Mouse (Mus musculus) myocyte (in vitro differentiated cells): ENCODE results near the gene Fkbp5. TPM values are rescaled to one million over a fixed set of nuclear protein-coding genes. Genes with fewer than 3 reads are reported as not detected.

Experiments
- H3K27me3 ChIP-seq: one replicate; pipeline ENCODE4 v1.6.1; 2011; ENCODE audit not compliant: control insufficient read depth, insufficient read depth, insufficient read length
- H3K36me3 ChIP-seq: one replicate; pipeline ENCODE4 v1.6.1; 2011; ENCODE audit not compliant: control insufficient read depth, insufficient read depth
- H3K4me2 ChIP-seq: one replicate; pipeline ENCODE4 v1.6.1; 2011; ENCODE audit warnings: low read depth, control low read depth
- H3K4me3 ChIP-seq: one replicate; pipeline ENCODE4 v1.5.1; 2011; ENCODE audit warnings: mild to moderate bottlenecking, control low read depth, moderate library complexity
- H3K79me2 ChIP-seq: one replicate; pipeline ENCODE4 v1.6.1; 2011; ENCODE audit not compliant: control insufficient read depth, insufficient read depth
- H3ac ChIP-seq: one replicate; pipeline ENCODE4 v1.6.1; 2011; ENCODE audit not compliant: control insufficient read depth, insufficient read length
- CEBPB ChIP-seq: IDR thresholded peaks from 2 replicates; pipeline ENCODE4 v1.6.1; 2011; ENCODE audit warnings: mild to moderate bottlenecking, moderate library complexity; ENCODE audit not compliant: poor library complexity, insufficient read depth, severe bottlenecking
- E2F4 ChIP-seq: IDR thresholded peaks from one replicate; pipeline ENCODE4 v1.6.1; 2011; ENCODE audit warnings: mild to moderate bottlenecking, control low read depth, moderate library complexity; ENCODE audit not compliant: insufficient read depth
- MAX ChIP-seq: IDR thresholded peaks from one replicate; pipeline ENCODE4 v1.6.1; 2011; ENCODE audit warnings: low read depth, mild to moderate bottlenecking, control low read depth
- MYOD1 ChIP-seq, 3 experiments: IDR thresholded peaks; one replicate each; pipeline ENCODE4 v1.6.1; 2011; ENCODE audit warnings: control low read depth in 2 of 3, low read depth in 2 of 3, mild to moderate bottlenecking in 2 of 3, moderate library complexity in 1 of 3; ENCODE audit not compliant: insufficient read length in 2 of 3, control insufficient read depth in 1 of 3
- MYOG ChIP-seq, 3 experiments: IDR thresholded peaks; one replicate each; pipeline ENCODE4 v1.6.1; 2011; ENCODE audit warnings: control low read depth in 2 of 3, low read depth in 2 of 3, mild to moderate bottlenecking in 2 of 3; ENCODE audit not compliant: insufficient read length in 2 of 3, control insufficient read depth in 1 of 3, insufficient read depth in 1 of 3
- POLR2A ChIP-seq: IDR thresholded peaks from one replicate; pipeline ENCODE4 v1.6.1; 2011; ENCODE audit warnings: low read depth, mild to moderate bottlenecking, control low read depth, moderate library complexity; ENCODE audit not compliant: insufficient read length
- POLR2AphosphoS2 ChIP-seq: IDR thresholded peaks from one replicate; pipeline ENCODE4 v1.6.1; 2011; ENCODE audit warnings: low read depth, control low read depth; ENCODE audit not compliant: insufficient read length
- REST ChIP-seq: IDR thresholded peaks from one replicate; pipeline ENCODE4 v1.6.1; 2011; ENCODE audit warnings: mild to moderate bottlenecking, control low read depth, moderate library complexity; ENCODE audit not compliant: insufficient read depth, insufficient read length
- SRF ChIP-seq: IDR thresholded peaks from one replicate; pipeline ENCODE4 v1.6.1; 2011; ENCODE audit warnings: low read depth; ENCODE audit not compliant: control insufficient read depth, insufficient read length
- TCF12 ChIP-seq: IDR thresholded peaks from one replicate; pipeline ENCODE4 v1.6.1; 2011; ENCODE audit warnings: mild to moderate bottlenecking, control low read depth; ENCODE audit not compliant: poor library complexity, insufficient read depth, severe bottlenecking
- TCF3 ChIP-seq: IDR thresholded peaks from one replicate; pipeline ENCODE4 v1.6.1; 2011; ENCODE audit warnings: low read depth, control low read depth; ENCODE audit not compliant: insufficient read length
- USF1 ChIP-seq: IDR thresholded peaks from one replicate; pipeline ENCODE4 v1.6.1; 2011; ENCODE audit warnings: low read depth, mild to moderate bottlenecking, control low read depth, moderate library complexity
- polyA plus RNA-seq: library from polyadenylated mRNA; unstranded; fragments of >200 nt; fragmentation: generic; extraction: Trizol; gene quantifications from one replicate; pipeline ENCODE4 v1.2.1, GENCODE M21; 2012; ENCODE audit warnings: missing spikeins

Fkbp5 gene
- 11.6 TPM for polyA plus RNA-seq

DNA sequence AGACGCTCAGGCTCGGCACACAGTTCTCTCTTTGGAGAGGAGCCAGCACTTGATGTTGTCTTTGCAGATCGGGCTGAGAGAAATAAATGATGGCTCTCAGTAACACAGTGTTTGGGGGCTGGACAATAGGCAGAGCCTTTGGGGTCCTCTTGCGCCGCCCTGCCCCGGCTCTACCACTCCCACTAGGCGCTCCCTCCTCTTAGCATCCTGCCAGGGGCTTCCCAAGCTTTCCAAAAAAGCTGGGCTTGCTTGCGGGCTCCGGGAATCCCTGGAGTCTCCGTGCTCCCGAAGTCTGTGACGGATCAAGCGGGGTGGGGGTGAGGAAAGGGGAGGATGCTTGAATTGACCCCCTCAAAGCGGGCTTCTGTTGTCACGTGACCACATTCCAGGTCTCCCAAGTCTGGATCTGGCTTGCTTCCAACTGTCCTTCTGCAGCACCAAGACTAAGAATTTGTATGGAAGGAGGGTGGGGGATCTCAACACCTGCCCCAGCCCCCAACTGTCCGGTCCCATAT, at the start of gene Fkbp5:
Gene Fkbp5 (minus strand): TSS at position 87 of the 515 bp plus-strand sequence.
- Histone ChIP-seq H3ac (no peak within 1 kb of the TSS), H3K4me3 (no peak within 1 kb of the TSS), H3K4me2 (peak within 1 kb of the TSS; percentile 96), H3K27me3 (no peaks in the 10 kb centered on the region), H3K36me3 (no peaks in the 10 kb centered on the region), H3K79me2 (no peaks in the 10 kb centered on the region)
- no peak for TF ChIP-seq MYOG (IDR thresholded peaks at IDR 0.05; ENCODE audit: control insufficient read depth in 1 of 3, insufficient read depth in 1 of 3, insufficient read length in 2 of 3, low read depth in 2 of 3)
- TF ChIP-seq TCF3, result no peak
- peak; percentile 60 for TF ChIP-seq USF1

DNA sequence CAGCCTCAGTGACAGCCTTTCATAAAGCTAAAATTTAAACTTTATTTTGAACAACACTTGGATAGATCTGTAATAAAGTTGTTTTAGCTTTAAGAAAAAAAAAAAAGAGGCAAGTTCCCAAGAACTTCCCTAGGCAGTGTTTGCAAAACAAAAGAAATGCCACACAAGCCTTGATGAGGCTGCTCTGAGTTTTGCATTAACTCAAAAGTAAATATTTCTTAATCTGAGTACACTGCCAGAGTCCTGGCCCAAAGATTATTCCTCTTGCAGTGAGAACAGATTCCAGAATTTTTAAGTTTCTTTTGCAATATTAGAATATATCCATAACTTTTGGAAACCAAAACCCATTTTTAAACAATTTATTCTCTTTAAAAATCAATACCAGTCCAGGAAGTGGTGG, 47.9 kb upstream of the Fkbp5 start:
- TF ChIP-seq MYOG (IDR thresholded peaks at IDR 0.05; ENCODE audit: control insufficient read depth in 1 of 3, insufficient read depth in 1 of 3, insufficient read length in 2 of 3, low read depth in 2 of 3) (no peak), POLR2A (no peak), TCF12 (no peak), TCF3 (no peak), POLR2AphosphoS2 (no peak), MAX (no peak), MYOD1 (IDR thresholded peaks at IDR 0.05; ENCODE audit: control insufficient read depth in 1 of 3, insufficient read length in 2 of 3, low read depth in 2 of 3) (no peak), USF1 (no peak), E2F4 (no peak), SRF (no peak), CEBPB (no peak), REST (no peak)
- Histone ChIP-seq H3K4me3 (no peak overlapping the region), H3ac (no peak overlapping the region), H3K79me2 (no peaks in the 10 kb centered on the region), H3K4me2 (no peak overlapping the region), H3K27me3 (peaks cover 22% of the 10 kb centered on the region), H3K36me3 (no peaks in the 10 kb centered on the region)

DNA sequence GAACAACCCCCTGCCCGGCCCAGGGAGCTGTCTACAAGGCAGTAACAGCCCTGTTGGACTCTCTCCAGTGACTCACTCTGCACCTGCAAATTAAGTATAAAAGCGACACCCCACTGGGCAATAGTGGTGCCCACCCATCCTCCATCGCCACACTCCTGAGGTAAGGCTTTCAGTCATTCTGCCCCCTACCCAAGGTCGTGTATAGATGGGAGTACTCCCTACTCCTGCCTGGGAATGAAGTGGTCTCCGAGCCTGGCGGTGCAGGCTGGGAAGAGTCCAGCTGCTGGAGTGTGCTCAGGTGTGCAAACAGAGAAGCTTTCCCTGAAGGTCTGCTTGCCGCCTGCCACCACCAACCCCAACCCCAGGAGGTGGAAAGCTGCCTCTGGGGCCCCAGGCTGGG, 44.3 kb upstream of the Fkbp5 start:
- Histone ChIP-seq H3K4me2 (no peak overlapping the region), H3K27me3 (peaks cover 30% of the 10 kb centered on the region), H3K4me3 (no peak overlapping the region), H3K79me2 (no peaks in the 10 kb centered on the region), H3ac (no peak overlapping the region), H3K36me3 (no peaks in the 10 kb centered on the region)
- TF ChIP-seq TCF3 (no peak), USF1 (no peak), MYOG (IDR thresholded peaks at IDR 0.05; ENCODE audit: control insufficient read depth in 1 of 3, insufficient read depth in 1 of 3, insufficient read length in 2 of 3, low read depth in 2 of 3) (no peak), POLR2A (no peak), TCF12 (no peak), MAX (no peak), E2F4 (no peak), CEBPB (no peak), POLR2AphosphoS2 (no peak), SRF (no peak), REST (no peak), MYOD1 (IDR thresholded peaks at IDR 0.05; ENCODE audit: control insufficient read depth in 1 of 3, insufficient read length in 2 of 3, low read depth in 2 of 3) (no peak)

DNA sequence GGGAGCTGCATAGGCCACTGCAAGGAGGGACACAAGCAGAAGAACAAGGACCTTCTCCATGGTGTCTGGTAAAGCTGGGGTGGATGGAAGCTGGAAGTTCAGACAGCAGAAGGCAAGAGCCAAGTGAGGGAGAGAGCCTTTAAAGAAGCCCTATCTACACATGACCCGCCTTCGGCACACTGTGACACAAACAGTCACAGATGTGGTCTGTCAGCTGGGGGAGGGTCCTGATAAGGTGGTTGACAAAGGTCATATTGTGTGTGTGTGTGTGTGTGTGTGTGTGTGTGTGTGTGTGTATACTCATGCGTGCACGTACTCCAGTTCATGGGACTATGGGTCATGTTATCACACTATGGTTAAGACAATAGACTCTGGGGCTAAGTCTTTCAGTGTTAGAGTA, 43.3 kb upstream of the Fkbp5 start, which contains the start of gene Clps:
Gene Clps (minus strand): TSS at position 169 of the 400 bp plus-strand sequence.
- H3K79me2 ChIP-seq, result no peaks in the 10 kb centered on the region
- no peak within 1 kb of the TSS for H3K4me2 ChIP-seq
- H3ac ChIP-seq, result no peak within 1 kb of the TSS
- no peak for TF ChIP-seq MAX
- TF ChIP-seq TCF12, result no peak
- TF ChIP-seq SRF, result no peak
- TF ChIP-seq POLR2AphosphoS2, result no peak
- no peak for TF ChIP-seq MYOG (IDR thresholded peaks at IDR 0.05; ENCODE audit: control insufficient read depth in 1 of 3, insufficient read depth in 1 of 3, insufficient read length in 2 of 3, low read depth in 2 of 3)
- no peak for TF ChIP-seq POLR2A
- no peak for TF ChIP-seq REST
- no peak for TF ChIP-seq TCF3
- TF ChIP-seq E2F4, result no peak
- no peak for TF ChIP-seq MYOD1 (IDR thresholded peaks at IDR 0.05; ENCODE audit: control insufficient read depth in 1 of 3, insufficient read length in 2 of 3, low read depth in 2 of 3)
- no peak for TF ChIP-seq CEBPB
- no peak for TF ChIP-seq USF1
- no peaks in the 10 kb centered on the region for H3K36me3 ChIP-seq
- peaks cover 30% of the 10 kb centered on the region for H3K27me3 ChIP-seq
- no peak within 1 kb of the TSS for H3K4me3 ChIP-seq

DNA sequence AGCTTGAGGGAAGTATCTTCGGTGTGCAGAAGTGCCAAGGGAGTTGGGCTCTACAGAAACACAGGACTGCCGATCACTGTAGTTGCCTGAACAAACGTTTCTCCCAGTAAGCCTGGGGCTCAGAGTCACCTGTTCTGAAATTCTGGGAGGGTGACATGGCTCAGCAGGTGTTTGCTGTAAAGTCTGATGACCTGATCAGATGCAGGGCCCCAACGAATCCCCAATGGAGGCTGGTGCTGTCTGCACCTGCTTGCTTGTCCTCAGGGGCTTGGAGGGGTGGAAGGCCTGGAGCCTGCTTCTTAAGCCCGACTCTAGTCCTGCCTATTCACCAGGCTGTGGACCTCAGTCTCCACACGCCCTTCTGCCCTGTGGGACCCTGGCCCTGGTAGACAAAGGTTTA, 40.4 kb upstream of the Fkbp5 start:
- no peak overlapping the region for H3K4me3 ChIP-seq
- no peak overlapping the region for H3K4me2 ChIP-seq
- H3ac ChIP-seq, result no peak overlapping the region
- TF ChIP-seq MYOD1 (IDR thresholded peaks at IDR 0.05; ENCODE audit: control insufficient read depth in 1 of 3, insufficient read length in 2 of 3, low read depth in 2 of 3) (peak in 2 of 3 experiments; percentile 46 to 59), POLR2AphosphoS2 (no peak), E2F4 (no peak), MYOG (IDR thresholded peaks at IDR 0.05; ENCODE audit: control insufficient read depth in 1 of 3, insufficient read depth in 1 of 3, insufficient read length in 2 of 3, low read depth in 2 of 3) (peak in 1 of 3 experiments; percentile 56)
- no peaks in the 10 kb centered on the region for H3K79me2 ChIP-seq
- no peaks in the 10 kb centered on the region for H3K36me3 ChIP-seq
- peaks cover 30% of the 10 kb centered on the region for H3K27me3 ChIP-seq
